Mouse (Mus musculus) heart, embryonic 15.5 days (tissue): ENCODE data around the gene Camta1. TPM values are rescaled to one million over a fixed set of nuclear protein-coding genes. Genes with fewer than 3 reads are reported as not detected.

ENCODE experiments used
- polyA plus RNA-seq: library from polyadenylated mRNA; unstranded; fragments of >200 nt; fragmentation: Nextera tagmentation; extraction: Ambion mirVana; gene quantifications from 2 replicates; pipeline ENCODE4 v1.2.1, GENCODE M21; 2015

Gene Camta1
- polyA plus RNA-seq, 1 experiment from 2014 or later: 165 TPM

Other genes with a start within 250 kb of the Camta1 start
- gene Dnajc11, start 71.8 kb upstream of the Camta1 start, polyA plus RNA-seq: 45.4 and 56.4 TPM in 2 replicates
- gene Thap3, start 127.1 kb upstream of the Camta1 start, polyA plus RNA-seq: 26.3 and 34.4 TPM in 2 replicates
- 15.2 and 20.7 TPM in 2 replicates for gene Phf13, start 134.4 kb upstream of the Camta1 start, polyA plus RNA-seq
- gene Klhl21, start 146.9 kb upstream of the Camta1 start, polyA plus RNA-seq: 26.1 and 30.9 TPM in 2 replicates
- gene Zbtb48, start 165.8 kb upstream of the Camta1 start, polyA plus RNA-seq: 10.6 and 14.1 TPM in 2 replicates
- 0.25 and 0.46 TPM in 2 replicates for gene Tas1r1, start 176.7 kb upstream of the Camta1 start, polyA plus RNA-seq
- gene Nol9, start 177.4 kb upstream of the Camta1 start, polyA plus RNA-seq: 13.9 and 20.7 TPM in 2 replicates
- gene Plekhg5, start 210.6 kb upstream of the Camta1 start, polyA plus RNA-seq: 11.1 and 14.1 TPM in 2 replicates